Mouse (Mus musculus) brain, embryonic 14.5 days (tissue): Measurements from ENCODE around the gene Ccdc183. TPM values are rescaled to one million over a fixed set of nuclear protein-coding genes. Genes with fewer than 3 reads are reported as not detected.

Source experiments
- DNase-seq: peaks from one replicate; pipeline ENCODE4 v3.0.0-alpha.2; 2011; ENCODE audit warnings: low read depth
- CTCF ChIP-seq: fragments of 200-500 bp; IDR thresholded peaks from 2 replicates; pipeline ENCODE4 v1.5.1; 2012; ENCODE audit warnings: inconsistent platforms, mild to moderate bottlenecking, moderate library complexity, borderline replicate concordance; ENCODE audit not compliant: insufficient read depth, insufficient read length; ENCODE audit errors: extremely low read depth
- POLR2A ChIP-seq: fragments of 200-500 bp; IDR thresholded peaks from 2 replicates; pipeline ENCODE4 v1.6.1; 2012; ENCODE audit warnings: mild to moderate bottlenecking, inconsistent platforms, borderline replicate concordance; ENCODE audit not compliant: poor library complexity, insufficient read depth, insufficient read length, severe bottlenecking; ENCODE audit errors: extremely low read depth
- polyA plus RNA-seq: library from polyadenylated mRNA; depleted of rRNA; stranded (reverse); fragments of >200 nt; gene quantifications from 2 replicates; pipeline ENCODE4 v1.2.3, GENCODE M21; 2012; rRNA removed

Gene Ccdc183
- polyA plus RNA-seq, 1 experiment, result 0.07 TPM

- TF ChIP-seq CTCF (no peak), POLR2A (no peak)
- DNase-seq, result no peak
Observed at GRCm38 (mm10) chr2:25558774-25559173, 58.7 kb downstream of the Ccdc183 start.

Other genes starting within 250 kb of the Ccdc183 start
- gene Sapcd2, start 245.4 kb downstream of the Ccdc183 start, polyA plus RNA-seq, result 20.1 and 48.8 TPM in 2 replicates
- gene Entpd2, start 221.8 kb downstream of the Ccdc183 start, polyA plus RNA-seq, result 2.2 and 2.3 TPM in 2 replicates
- 621 and 644 TPM in 2 replicates for gene Npdc1, start 218.3 kb downstream of the Ccdc183 start, polyA plus RNA-seq
- 0.42 and 0.57 TPM in 2 replicates for gene Fut7, start 194.4 kb downstream of the Ccdc183 start, polyA plus RNA-seq
- 29.8 and 60.6 TPM in 2 replicates for gene Abca2, start 189.0 kb downstream of the Ccdc183 start, polyA plus RNA-seq
- gene Clic3, start 160.8 kb downstream of the Ccdc183 start, polyA plus RNA-seq, result 1.1 and 1.9 TPM in 2 replicates
- 109 and 142 TPM in 2 replicates for gene Paxx, start 156.6 kb downstream of the Ccdc183 start, polyA plus RNA-seq
- gene Ptgds, start 147.6 kb downstream of the Ccdc183 start, polyA plus RNA-seq, result 60.4 and 73.5 TPM in 2 replicates
- not detected in 2 replicates for gene Lcn12, start 123.8 kb downstream of the Ccdc183 start, polyA plus RNA-seq
- gene Fbxw5, start 116.9 kb downstream of the Ccdc183 start, polyA plus RNA-seq, result 27.8 and 61.1 TPM in 2 replicates
- 1.9 and 3.6 TPM in 2 replicates for gene C8g, start 116.0 kb downstream of the Ccdc183 start, polyA plus RNA-seq
- gene Traf2, start 70.7 kb downstream of the Ccdc183 start, polyA plus RNA-seq, result 12.6 and 13.8 TPM in 2 replicates
- gene Edf1, start 59.8 kb downstream of the Ccdc183 start, polyA plus RNA-seq, result 166 and 189 TPM in 2 replicates
- gene Mamdc4, start 42.8 kb downstream of the Ccdc183 start, polyA plus RNA-seq, result 5.0 and 8.2 TPM in 2 replicates
- gene Phpt1, start 42.5 kb downstream of the Ccdc183 start, polyA plus RNA-seq, result 138 and 169 TPM in 2 replicates
- gene Ajm1, start 35.9 kb downstream of the Ccdc183 start, polyA plus RNA-seq, result 24.5 and 30.3 TPM in 2 replicates
- gene Rabl6, start 9.2 kb downstream of the Ccdc183 start, polyA plus RNA-seq, result 86.1 and 87.9 TPM in 2 replicates
- gene Tmem141, start 4.3 kb upstream of the Ccdc183 start, polyA plus RNA-seq, result 31.7 and 34.8 TPM in 2 replicates
- 0.92 and 0.97 TPM in 2 replicates for gene Fcna, start 10.4 kb upstream of the Ccdc183 start, polyA plus RNA-seq
- 0.24 TPM in 1 of 2 replicates, not detected in the other for gene Lcn8, start 35.4 kb upstream of the Ccdc183 start, polyA plus RNA-seq
- not detected in 2 replicates for gene Lcn5, start 40.3 kb upstream of the Ccdc183 start, polyA plus RNA-seq
- not detected in 2 replicates for gene Lcn6, start 59.1 kb upstream of the Ccdc183 start, polyA plus RNA-seq
- gene Lcn10, start 65.0 kb upstream of the Ccdc183 start, polyA plus RNA-seq, result not detected in 2 replicates
- gene Obp2a, start 82.4 kb upstream of the Ccdc183 start, polyA plus RNA-seq, result not detected in 2 replicates
- 64.5 and 74.8 TPM in 2 replicates for gene Bmyc, start 89.1 kb upstream of the Ccdc183 start, polyA plus RNA-seq
- gene Obp2b, start 119.3 kb upstream of the Ccdc183 start, polyA plus RNA-seq, result not detected in 2 replicates
- gene Lcn3, start 147.9 kb upstream of the Ccdc183 start, polyA plus RNA-seq, result not detected in 2 replicates
- gene Lcn11, start 159.3 kb upstream of the Ccdc183 start, polyA plus RNA-seq, result not detected in 2 replicates
- not detected in 2 replicates for gene Gm13539, start 164.6 kb upstream of the Ccdc183 start, polyA plus RNA-seq
- gene Glt6d1, start 198.2 kb upstream of the Ccdc183 start, polyA plus RNA-seq, result not detected in 2 replicates
- not detected in 2 replicates for gene Lcn9, start 205.5 kb upstream of the Ccdc183 start, polyA plus RNA-seq
- gene Sohlh1, start 229.6 kb upstream of the Ccdc183 start, polyA plus RNA-seq, result not detected in 2 replicates
- 52.1 and 60.1 TPM in 2 replicates for gene Kcnt1, start 246.1 kb upstream of the Ccdc183 start, polyA plus RNA-seq